Mouse (Mus musculus) liver, embryonic 14.5 days (tissue): ENCODE data around the gene Bcap29.

Experiments
- CTCF ChIP-seq: IDR thresholded peaks from 2 replicates; pipeline ENCODE4 v1.5.1; 2016; ENCODE audit warnings: antibody characterized with exemption, low read depth, control low read depth
- EP300 ChIP-seq: IDR thresholded peaks from 2 replicates; pipeline ENCODE4 v1.6.1; 2016; ENCODE audit warnings: antibody characterized with exemption, low read depth

GRCm38 (mm10) chr12:31574506-31574905, 60.0 kb downstream of the Bcap29 start:
- TF ChIP-seq CTCF (no peak), EP300 (no peak)
